Mouse (Mus musculus) gastrocnemius, postnatal 36 days (tissue): ENCODE measurements around the gene Palm2. TPM values are rescaled to one million over a fixed set of nuclear protein-coding genes. Genes with fewer than 3 reads are reported as not detected.

Experiments used
- DNase-seq, 2 experiments: peaks; one replicate each; pipeline ENCODE4 v3.0.0; 2022
- intact Hi-C: fragments of 180-260 bp; cut with DNase I; formaldehyde crosslinking; loops from one replicate; pipeline ENCODE4 v1.15.1; 2025
- total RNA-seq, 2 experiments: library from RNA; stranded (reverse); gene quantifications; 2 replicates each; pipeline ENCODE4 v1.2.3; 2021

Palm2 gene
- total RNA-seq, 2 experiments from 2014 or later, result 0.26 to 1.6 TPM

DNA sequence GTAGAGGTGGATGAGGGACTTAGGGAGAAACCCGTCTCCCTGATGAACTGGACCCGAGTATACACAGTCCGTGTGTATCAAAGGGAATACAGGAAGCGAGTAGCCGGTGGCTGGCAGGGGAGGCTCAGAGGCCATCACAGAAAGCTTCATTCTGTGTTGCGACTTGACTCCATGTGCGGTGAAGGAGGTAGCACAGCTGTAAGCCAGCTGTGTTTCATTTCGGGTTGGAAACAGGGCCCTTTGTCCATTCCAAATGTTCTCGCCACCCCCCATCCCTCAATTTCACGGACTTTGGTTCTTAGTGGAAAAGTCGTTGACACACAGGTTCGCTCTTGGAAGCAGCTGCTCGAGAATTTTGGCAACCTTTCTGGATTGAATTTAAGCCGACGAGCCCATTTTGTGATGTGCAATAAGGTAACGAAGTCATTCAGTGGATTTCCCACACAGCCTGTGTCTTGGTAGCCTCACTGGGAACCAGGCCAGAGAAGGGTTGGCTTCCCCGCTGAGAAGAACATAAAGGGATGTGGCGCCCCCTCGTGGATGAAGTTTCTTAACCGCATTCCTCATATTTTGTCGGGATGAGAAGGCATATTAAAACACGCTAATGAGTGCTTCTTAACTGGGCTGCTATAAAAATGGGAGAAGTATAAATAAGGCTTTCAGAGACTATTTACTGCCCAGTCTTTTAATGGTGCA, 173.3 kb downstream of the Palm2 start:
- peak; percentile 75 to 87 for DNase-seq
- intact Hi-C loops, result loop anchor here (5.0 kb wide), 2 partner anchors 155 to 235 kb away; no protein-coding TSS in a partner anchor

DNA sequence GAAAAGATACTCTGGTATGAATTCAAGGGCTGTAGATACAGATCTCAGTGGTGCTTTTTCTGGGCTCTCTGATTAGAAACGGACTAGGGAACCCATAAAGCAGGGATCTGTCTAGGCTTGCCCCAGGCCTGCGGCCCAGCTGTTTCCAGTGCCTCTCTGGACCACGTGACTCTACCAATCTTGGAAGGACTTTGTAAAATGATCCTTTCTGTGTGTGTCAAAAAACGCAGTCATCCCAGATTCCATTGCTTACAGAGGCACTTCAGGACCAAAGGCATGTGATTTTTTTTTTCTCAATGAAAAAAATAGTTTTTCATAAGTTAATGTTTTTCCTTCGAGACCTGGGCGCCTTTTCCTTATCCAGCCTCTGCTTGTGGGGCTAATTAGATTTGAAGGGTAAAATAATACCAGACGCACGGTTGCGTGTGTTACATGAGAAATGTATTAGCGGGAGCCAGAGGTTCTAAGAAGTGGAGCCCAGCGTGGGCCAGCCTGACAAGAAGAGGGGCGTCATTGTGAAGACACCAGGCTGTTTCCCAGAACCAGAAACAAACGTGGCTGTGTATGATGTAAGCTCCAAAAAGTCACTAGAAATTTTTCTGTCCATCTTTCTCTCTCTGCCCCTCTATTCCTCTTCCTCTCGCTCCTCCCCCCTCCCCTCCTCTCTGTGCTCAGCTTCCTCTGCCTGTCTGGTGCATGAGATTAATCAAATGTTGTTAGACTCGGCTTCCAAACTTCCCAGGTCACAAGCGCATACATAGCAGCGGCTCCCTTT, 177.4 kb downstream of the Palm2 start:
- intact Hi-C loops, result no loop called here
- no peak for DNase-seq

DNA sequence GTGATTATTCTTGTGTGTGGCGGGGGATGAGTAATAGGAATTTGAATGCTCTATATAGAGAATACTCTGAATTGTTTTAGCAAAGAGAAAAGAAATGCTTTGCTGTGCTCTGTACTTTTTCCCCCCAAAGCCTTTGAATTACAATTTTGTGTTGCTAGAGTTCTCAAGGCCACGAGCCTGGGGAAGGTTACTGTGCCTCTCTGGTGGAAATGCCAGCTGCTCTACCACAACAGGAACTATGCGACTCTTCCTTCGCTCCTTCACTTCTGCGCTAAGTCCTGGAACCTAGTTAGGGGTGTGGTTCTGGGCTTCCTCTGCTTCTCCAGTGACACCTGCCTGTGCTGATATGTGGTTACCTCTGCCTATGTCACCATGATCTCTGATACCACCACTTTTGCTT, 178.7 kb downstream of the Palm2 start:
- intact Hi-C loops, result no loop called here
- DNase-seq, result no peak

DNA sequence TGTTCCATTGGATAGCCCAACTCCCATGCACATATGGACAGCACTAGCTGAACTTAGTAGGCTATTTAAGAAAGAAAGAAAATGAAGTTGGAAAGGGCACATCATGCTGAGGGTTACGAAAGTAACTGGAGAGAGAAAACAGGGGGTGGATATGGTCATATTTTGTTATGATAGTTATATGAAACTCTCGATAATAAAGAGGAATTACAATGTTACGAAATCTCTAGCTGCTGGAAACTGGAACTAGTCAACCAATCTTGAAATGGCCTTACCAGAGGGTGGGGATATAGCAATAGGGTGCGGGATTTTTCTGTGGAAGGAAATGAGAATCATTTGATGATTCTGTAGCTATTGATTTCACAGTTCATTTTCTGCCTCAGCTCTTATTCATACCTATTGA, 180.6 kb downstream of the Palm2 start:
- intact Hi-C loops, result no loop called here
- DNase-seq, result no peak

DNA sequence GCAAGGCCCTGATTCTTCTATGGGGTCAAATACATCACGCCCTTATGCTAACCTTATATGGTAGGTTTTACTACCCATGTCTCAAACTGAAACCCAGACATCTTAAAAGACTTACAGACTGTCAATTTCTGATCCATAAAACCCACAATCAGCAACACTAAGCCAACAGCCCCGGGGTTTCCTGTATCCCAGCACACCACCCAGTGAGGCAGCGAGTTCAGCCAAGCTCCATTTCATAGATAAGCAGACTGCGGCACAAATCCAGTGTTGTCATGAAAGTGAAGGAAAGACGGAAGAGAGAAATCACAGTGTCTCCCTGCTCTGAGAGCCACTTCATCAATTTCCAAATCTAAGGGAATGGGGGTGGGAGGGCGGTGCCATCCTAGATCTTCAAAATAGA, 184.7 kb downstream of the Palm2 start:
- intact Hi-C loops, result no loop called here
- DNase-seq, result no peak

DNA sequence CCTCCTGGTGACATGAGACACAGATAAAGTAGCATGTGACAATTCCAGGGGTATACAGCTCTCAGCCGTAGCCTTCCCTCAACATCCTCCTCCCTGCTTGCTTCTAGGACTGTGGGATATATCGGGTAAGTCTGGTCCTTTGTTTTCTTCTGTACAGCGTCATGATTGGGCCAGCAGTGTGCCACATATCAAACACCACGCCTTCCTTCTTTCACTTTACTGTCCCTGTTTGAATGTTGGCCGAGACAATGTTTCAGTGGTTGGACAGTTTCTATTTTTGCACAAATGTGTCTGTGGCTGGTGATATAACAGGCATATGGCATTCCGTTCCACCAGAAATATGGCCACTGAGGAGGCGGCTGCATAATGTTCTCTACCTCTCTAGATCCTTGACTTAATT, 188.8 kb downstream of the Palm2 start:
- intact Hi-C loops, result no loop called here
- no peak for DNase-seq

DNA sequence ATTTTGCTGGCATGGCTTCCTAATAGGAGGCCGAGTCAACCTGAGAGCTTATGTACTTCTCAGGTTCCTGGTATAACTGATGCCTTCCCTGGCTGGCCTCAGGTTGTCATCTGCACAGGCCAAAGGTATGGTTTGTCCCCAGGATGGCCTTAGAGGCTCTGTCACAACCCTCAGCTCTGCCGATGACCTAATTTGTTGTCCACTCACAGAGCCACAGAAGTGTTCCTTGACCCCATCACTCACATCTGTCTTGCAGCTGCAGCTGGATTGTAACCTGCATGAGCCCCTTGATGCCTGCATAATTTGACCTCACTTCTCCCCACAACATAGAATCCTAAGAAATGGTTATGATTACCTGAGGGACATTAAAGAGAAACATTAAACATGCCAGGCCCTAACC, 190.8 kb downstream of the Palm2 start:
- intact Hi-C loops, result no loop called here

DNA sequence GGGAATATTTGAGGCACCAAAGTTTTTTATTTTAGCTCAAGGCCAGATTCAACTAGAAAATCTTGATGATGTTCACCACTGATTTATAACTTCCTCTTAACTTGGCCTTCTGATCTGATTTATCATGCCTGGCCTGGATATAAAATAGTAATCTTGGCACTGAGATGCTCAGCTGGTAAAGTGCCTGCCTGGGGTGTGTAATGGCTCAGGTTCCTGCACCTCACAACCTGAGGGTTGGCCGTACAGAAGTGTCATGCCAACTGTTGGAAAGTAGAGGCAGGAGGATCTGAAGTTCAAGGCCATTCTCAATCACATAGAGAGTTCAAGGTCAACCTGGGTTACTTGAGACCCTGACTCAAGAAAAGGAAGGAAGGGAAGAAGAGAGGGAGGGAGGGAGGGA, 191.3 kb downstream of the Palm2 start:
- intact Hi-C loops, result no loop called here
- no peak for DNase-seq

More for the DNA sequence above, 190.8 kb downstream of the Palm2 start:
- no peak for DNase-seq

DNA sequence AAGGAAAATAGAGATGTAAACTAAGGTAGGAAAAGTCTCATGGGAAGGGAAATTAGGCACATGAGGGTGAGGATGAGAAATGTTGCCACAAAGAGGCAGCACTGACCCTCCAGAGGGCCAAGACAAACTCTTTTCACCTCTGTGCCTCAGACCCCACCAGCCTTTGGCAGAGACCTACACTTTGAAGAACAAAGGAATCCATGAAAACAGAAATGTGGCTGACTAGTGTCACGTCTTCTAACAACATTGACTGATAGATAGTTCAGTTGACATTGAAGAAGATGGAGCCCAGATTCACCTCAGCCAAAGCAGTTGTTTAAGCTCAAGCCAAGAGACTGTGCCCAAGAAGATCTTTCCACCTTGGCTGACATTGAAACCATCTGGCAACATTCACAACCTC, 191.7 kb downstream of the Palm2 start:
- intact Hi-C loops, result no loop called here
- no peak for DNase-seq

DNA sequence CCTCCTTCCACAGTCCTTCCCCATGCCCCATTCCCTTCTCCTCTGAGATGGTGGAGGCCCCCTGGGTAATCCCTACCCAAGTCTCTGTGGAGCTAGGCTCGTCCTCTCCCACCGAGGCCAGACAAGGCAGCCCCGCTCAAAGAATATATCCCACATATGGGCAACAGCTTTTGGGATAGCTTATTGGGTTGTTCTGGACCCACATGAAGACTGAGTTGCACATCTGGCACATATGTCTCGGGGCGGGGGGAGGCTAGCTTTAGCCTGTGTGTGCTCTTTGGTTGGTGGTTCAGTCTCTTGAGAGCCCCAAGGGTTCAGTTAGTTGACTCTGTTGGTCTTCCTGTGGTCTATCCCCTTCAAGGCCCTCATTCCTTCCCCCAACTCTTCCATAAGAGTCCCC, 192.9 kb downstream of the Palm2 start:
- intact Hi-C loops, result no loop called here
- no peak for DNase-seq

DNA sequence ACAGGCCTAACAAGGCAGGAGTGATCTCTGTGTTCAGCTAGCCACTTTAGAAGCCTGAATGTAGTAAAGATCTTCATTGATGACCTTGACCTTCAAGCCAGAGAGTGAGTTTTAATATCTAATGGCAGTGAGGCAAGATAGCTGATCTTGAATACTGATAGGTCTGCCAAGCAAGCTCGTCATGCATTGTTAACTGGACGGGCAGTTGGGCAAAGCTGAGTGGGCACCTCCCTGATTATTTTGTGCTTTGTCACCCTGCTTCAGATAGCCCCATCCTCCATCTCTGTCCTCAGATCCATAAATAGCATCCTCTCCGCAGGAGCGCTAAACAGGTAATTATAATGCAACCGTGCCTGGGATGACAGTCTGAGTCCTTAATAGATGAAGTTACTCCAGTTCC, 198.3 kb downstream of the Palm2 start:
- intact Hi-C loops, result no loop called here
- no peak for DNase-seq

DNA sequence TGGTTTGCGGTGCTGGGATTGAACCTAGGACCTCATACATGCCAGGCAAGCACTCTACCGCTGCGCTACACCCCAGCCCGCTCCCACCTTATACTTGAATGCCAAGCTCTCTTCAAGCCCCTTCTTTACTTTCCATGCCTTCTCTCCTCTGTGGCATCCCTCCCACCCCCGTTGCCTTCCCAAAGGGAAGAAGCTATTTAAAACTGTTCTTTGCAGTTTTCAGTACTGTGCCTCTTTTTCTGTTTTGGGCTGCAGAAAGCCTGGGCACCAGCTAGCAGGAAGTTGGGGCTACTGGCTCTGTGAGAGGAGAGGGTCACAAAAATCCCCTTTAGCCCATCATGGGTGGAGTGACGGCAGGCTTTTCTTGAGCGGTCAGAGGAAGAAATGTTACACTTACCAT, 199.0 kb downstream of the Palm2 start:
- intact Hi-C loops, result no loop called here
- no peak for DNase-seq

DNA sequence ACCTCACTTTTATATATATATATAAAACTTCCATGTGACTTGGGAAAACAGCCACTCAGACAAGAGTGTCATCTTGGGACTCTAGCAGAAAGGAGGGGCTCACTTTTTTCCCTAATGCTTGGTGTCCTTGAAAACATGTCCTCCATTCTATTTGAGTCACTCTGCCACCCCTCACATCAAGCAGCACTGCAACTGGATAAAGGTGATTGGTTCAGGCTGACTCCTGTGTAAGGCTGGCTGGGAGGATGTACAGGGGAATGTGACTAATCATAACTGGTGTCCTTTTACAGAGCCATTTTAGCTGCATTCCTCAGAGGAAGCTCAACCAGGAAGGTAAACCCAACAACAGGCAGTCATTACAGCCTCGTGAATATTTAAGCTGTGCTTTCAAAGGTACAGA, 200.9 kb downstream of the Palm2 start:
- intact Hi-C loops, result no loop called here
- DNase-seq, result no peak

DNA sequence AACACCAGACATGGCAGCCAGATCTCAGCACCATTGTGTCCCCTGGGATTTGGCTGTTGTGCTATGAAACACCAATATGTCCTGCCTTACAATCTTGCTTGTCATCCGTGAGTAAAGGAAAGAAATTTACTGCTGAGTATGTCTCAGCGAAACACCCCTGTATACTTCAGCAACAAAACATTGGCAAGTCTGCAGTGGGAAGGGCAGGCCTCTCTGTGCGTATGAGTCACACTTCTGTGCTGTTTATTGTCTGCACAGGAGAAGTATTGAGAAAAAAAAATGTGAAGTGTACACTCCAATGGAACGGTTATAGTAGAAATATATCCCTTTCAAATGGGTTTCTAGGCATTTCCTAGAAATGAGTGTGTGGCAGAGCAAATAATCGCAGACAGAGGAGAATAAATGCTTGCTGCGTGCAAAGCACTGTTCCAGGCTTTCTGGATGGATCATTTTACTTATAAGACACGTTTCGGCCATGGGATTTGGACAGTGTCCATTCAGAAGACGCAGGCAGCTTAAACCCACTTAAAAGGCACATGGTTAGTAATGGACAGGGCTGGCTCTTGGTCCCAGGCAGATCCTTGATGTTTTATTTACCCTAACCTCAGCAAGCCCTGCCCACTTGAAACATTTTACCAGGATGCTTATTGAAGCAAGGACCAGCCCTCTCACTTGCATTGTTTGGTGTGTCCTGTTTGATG, 202.9 kb downstream of the Palm2 start:
- intact Hi-C loops, result no loop called here
- DNase-seq, result no peak

DNA sequence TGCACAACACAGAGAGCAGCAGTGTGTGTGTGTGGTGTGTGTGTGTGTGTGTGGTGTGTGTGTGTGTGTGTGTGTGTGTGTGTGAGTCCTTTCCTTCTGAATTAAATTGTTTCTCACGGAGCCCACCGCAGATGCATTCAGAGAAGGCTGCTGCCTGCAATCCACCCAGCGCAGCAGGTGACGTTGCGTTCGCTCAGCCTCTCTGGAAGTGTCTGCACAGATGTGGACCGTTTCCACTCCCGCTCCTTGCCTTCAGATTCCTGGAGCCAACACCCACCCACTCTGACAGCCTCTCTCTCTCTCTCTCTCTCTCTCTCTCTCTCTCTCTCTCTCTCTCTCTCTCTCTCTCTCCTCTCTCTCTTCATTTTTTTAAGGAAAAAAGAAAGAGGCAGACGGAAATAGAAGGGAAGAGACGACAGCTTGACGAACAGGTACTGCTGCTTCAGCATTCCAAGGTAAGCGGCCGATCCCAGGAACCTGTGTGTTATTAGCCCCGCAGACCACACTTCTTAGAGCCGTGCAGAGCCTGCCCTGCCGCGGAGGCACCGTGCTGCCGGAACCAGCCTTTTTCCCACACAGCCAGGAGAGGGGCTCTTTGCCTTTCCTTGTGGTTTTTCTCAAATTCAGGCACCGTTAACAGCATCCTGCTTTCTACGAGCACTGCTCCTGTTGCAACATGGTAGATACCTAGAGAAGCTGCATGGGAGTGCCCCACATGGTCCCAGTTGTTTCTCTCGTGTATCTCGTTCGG, 203.8 kb downstream of the Palm2 start:
- intact Hi-C loops, result no loop called here
- no peak for DNase-seq

DNA sequence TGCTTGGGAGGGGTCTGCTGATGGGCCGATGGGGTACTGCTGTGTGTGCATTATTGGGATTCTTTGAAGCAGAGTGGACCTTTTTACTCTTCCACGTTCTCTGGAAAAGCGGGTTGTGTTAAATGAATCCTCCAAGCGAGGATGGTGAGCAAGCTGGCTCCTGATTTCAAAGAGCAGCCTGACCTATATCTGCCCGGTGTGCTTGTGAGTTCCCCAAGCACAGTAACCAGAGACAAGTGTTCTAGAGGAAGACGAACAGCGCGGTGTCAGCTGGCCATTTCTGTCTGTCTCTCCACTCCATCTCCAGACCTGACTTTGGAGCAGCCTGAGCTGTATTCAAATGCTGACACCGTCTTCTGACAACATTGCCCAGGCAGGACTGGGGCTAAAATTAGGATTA, 204.9 kb downstream of the Palm2 start:
- intact Hi-C loops, result no loop called here
- DNase-seq, result no peak

DNA sequence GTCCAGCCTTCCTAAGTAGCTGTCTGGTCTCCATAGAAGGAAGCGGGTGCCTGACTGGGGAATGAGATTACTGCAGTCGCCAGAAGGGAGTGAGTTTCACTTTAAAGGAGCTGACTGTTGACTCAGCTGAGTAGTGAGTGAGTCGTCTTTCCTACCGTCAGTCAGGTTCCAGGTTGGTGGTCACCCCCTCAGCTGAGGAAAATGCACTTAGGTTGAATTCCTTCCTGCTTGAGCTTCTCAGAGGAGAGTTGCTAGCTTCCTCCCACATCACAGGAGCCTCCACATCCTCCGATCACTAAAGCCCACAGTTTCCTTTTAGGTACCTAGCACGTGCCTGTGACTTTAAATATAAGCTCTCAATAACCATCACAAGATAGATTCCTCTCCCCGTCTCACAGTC, 206.2 kb downstream of the Palm2 start:
- no peak for DNase-seq
- intact Hi-C loops, result no loop called here

DNA sequence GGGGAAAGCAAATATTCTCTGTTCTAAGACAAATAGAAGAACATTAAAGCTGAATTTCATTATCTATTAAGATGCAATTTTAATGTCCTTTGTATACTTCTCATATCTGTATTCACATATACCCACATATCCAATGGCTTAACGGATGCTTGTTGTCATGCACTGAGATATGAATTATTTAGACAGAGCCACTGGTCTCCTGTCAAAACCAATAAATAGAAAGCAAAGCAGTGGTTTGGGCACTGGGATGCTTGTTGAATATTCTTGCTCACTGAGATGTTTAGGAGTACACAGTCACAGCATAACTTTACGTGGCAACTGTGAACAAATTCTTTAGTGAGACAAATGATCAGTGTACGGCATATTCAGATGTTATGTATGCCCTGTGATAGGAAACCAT, 206.9 kb downstream of the Palm2 start:
- no peak for DNase-seq
- intact Hi-C loops, result no loop called here

DNA sequence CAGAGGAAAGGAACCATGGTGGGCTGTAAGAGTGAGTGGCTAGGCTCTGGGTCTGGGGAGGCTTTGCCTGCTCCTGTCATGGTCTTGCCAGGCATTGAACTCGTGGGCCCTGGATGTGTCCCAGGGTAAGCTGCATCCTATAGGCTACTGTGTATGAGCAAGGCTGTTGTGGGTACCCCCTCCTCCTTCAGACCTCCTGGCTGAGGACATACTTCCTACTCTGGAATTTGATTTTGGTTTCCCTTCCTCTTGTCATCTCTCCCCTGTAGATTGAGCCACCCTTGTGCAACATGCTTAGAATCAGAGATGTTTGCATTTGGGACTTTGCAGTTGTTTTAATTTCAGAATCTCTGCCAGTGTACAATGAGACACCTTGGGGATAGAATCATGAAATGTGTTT, 216.9 kb downstream of the Palm2 start:
- no peak for DNase-seq
- intact Hi-C loops, result no loop called here

DNA sequence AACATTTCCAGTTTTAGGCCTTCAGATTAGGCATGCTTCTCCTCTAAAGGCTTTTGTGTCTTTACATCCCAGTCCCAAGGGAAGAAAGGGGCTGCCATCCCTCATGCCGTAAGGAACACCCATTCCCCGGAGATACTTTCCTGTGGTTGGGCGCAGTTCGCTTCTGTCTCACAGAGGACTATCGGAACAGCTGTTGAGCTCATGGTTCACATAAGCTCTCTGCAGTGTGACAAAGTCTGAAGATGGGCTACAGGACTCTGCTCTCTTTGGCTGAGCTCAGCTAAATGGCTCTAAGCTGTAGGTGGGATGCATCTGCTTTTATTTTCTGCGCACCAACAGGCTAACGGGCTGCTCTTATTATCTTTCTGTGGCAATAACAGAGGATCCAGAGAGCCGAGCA, 217.5 kb downstream of the Palm2 start:
- intact Hi-C loops, result no loop called here

More for the DNA sequence above, 217.5 kb downstream of the Palm2 start:
- no peak for DNase-seq
